Mouse (Mus musculus) cerebellum, adult 2 months (tissue): ENCODE results near the gene Ulk4.

ENCODE experiments used
- CTCF ChIP-seq: fragments of 200-500 bp; IDR thresholded peaks from 2 replicates; pipeline ENCODE4 v1.5.1; 2011; ENCODE audit warnings: low read depth, mild to moderate bottlenecking, control low read depth, low read length, moderate library complexity, borderline replicate concordance; ENCODE audit not compliant: insufficient read depth
- POLR2A ChIP-seq: fragments of 200-500 bp; IDR thresholded peaks from 2 replicates; pipeline ENCODE4 v1.6.1; 2011; ENCODE audit warnings: low read length, control low read depth, borderline replicate concordance; ENCODE audit not compliant: insufficient read depth

DNA sequence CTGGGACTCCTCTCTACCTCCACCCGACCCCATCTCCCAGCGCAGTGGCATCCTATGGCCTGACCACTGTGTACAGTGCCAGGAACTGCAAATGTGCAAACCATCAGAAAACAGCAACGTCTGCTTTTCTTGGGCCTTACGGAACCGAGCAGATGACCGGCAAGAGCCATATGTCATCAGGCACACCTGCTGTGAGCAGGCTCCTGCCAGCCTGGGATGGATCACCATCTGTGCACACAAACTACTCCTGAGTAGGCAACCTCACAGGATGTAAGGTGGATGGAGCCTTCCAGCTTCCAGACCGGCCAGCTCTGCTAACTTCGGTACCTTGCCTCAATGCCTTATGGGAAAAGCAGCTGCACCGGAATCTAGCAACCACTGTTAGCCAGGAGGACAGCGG lies 210.0 kb downstream of the Ulk4 start:
- TF ChIP-seq POLR2A (no peak), CTCF (no peak)
